Mouse (Mus musculus) stomach, embryonic 15.5 days (tissue): ENCODE measurements around the gene Mpv17l2. TPM values are rescaled to one million over a fixed set of nuclear protein-coding genes. Genes with fewer than 3 reads are reported as not detected.

Source experiments
- ATAC-seq: fragments of 200-750 bp; cut with Nextera tagmentation; 2 replicates; pipeline ENCODE4 v1.8.0; 2017; ENCODE audit warnings: low read depth, moderate number of reproducible peaks, moderate TSS enrichment; ENCODE audit not compliant: insufficient read depth, low FRiP score
- H3K27ac ChIP-seq: fragments of 300-500 bp; sonication (generic); 2 replicates; pipeline ENCODE4 v1.5.1; 2015; ENCODE audit warnings: mild to moderate bottlenecking, inconsistent platforms
- H3K27me3 ChIP-seq: fragments of 300-500 bp; sonication (generic); replicated peaks from 2 replicates; pipeline ENCODE4 v1.6.1; 2015; ENCODE audit warnings: inconsistent platforms
- H3K36me3 ChIP-seq: fragments of 300-500 bp; sonication (generic); 2 replicates; pipeline ENCODE4 v1.6.1; 2015; ENCODE audit warnings: inconsistent platforms
- H3K4me1 ChIP-seq: fragments of 300-500 bp; sonication (generic); 2 replicates; pipeline ENCODE4 v1.6.1; 2015; ENCODE audit warnings: inconsistent platforms
- H3K4me2 ChIP-seq: fragments of 300-500 bp; sonication (generic); 2 replicates; pipeline ENCODE4 v1.6.1; 2015; ENCODE audit warnings: mild to moderate bottlenecking, inconsistent platforms
- H3K4me3 ChIP-seq: fragments of 300-500 bp; sonication (generic); replicated peaks from 2 replicates; pipeline ENCODE4 v1.5.1; 2015; ENCODE audit warnings: inconsistent platforms
- H3K9ac ChIP-seq: fragments of 300-500 bp; sonication (generic); 2 replicates; pipeline ENCODE4 v1.6.1; 2015; ENCODE audit warnings: inconsistent platforms
- H3K9me3 ChIP-seq: fragments of 300-500 bp; sonication (generic); 2 replicates; pipeline ENCODE4 v1.6.1; 2016; ENCODE audit warnings: inconsistent platforms
- WGBS: fragments of 180-500 bp; shearing (Covaris S2); methylation state at CpG from one replicate; pipeline ENCODE4 v1.1.7; 2015; 5-methylcytosine and 5-hydroxymethylcytosine counted together
- polyA plus RNA-seq: library from polyadenylated mRNA; unstranded; fragments of >200 nt; fragmentation: Nextera tagmentation; extraction: Ambion mirVana; gene quantifications from 2 replicates; pipeline ENCODE4 v1.2.1, GENCODE M21; 2015

The Mpv17l2 gene
- polyA plus RNA-seq, 1 experiment from 2014 or later = 44.4 TPM

GRCm38 (mm10) chr8:70724216-70724615 is 36.5 kb downstream of the Mpv17l2 start:
- Histone ChIP-seq H3K4me2 (no peak overlapping the region), H3K36me3 (no peaks in the 10 kb centered on the region), H3K9ac (no peak overlapping the region), H3K27me3 (peaks cover 9% of the 10 kb centered on the region; the same call in 1 of the 2 replicates), H3K9me3 (no peaks in the 10 kb centered on the region), H3K4me3 (no peak overlapping the region), H3K27ac (no peak overlapping the region), H3K4me1 (no peaks in the 10 kb centered on the region; the same call in 1 of the 2 replicates)
- ATAC-seq = no peak
- 62% methylated on average over 12 of the region's 12 CpGs for WGBS

GRCm38 (mm10) chr8:70723486-70724210 is 37.1 kb downstream of the Mpv17l2 start, which contains the start of gene Pde4c:
Pde4c (plus strand) TSS chr8:70723720.
- Histone ChIP-seq H3K9ac (no peak within 1 kb of the TSS), H3K9me3 (no peaks in the 10 kb centered on the region), H3K4me2 (no peak within 1 kb of the TSS), H3K27ac (no peak within 1 kb of the TSS), H3K27me3 (0 out of 2 replicates have a peak, but pooled peaks cover 5% of the 10 kb centered on the region), H3K36me3 (no peaks in the 10 kb centered on the region), H3K4me1 (no peaks in the 10 kb centered on the region; the same call in 1 of the 2 replicates), H3K4me3 (no peak within 1 kb of the TSS)
- peak; percentile 43; the same call in 1 of the 2 replicates for ATAC-seq
- WGBS = 49% methylated on average over 7 of the region's 7 CpGs

DNA sequence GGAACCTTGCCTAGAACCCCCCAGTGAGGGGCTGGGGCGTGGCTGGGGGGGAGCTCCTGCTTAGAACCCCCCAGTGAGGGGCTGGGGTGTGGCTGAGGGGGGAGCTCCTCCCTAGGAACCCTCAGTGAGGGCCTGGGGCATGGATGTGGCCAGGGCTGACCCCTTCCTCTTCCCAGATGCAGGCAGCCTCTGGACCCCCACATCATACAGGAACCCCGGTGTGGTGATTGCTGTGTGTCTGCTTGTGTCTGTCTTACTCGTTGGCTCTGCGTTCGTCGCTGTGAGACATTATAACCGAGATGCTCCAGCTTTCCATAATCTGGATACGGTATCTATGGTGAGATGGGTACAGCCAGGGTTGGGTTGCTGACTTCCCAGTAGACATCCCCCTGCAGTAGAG is 39.1 kb downstream of the Mpv17l2 start:
- WGBS = 85% methylated on average over 8 of the region's 8 CpGs
- Histone ChIP-seq H3K36me3 (no peaks in the 10 kb centered on the region), H3K27me3 (0 out of 2 replicates have a peak, but pooled peaks cover 7% of the 10 kb centered on the region), H3K9ac (no peak overlapping the region), H3K27ac (no peak overlapping the region), H3K4me1 (no peaks in the 10 kb centered on the region; the same call in 1 of the 2 replicates), H3K4me3 (no peak overlapping the region), H3K4me2 (no peak overlapping the region), H3K9me3 (no peaks in the 10 kb centered on the region)
- no peak for ATAC-seq

GRCm38 (mm10) chr8:70720739-70721138 is 40.0 kb downstream of the Mpv17l2 start:
- Histone ChIP-seq H3K36me3 (no peaks in the 10 kb centered on the region), H3K27me3 (0 out of 2 replicates have a peak, but pooled peaks cover 5% of the 10 kb centered on the region), H3K9me3 (no peaks in the 10 kb centered on the region), H3K4me1 (no peaks in the 10 kb centered on the region; the same call in 1 of the 2 replicates), H3K27ac (no peak overlapping the region), H3K4me3 (no peak overlapping the region), H3K4me2 (no peak overlapping the region), H3K9ac (no peak overlapping the region)
- ATAC-seq = no peak
- 8% methylated on average over 3 of the region's 3 CpGs for WGBS

- no peaks in the 10 kb centered on the region for H3K36me3 ChIP-seq
- no peak overlapping the region for H3K4me3 ChIP-seq
- 48% methylated on average over 9 of the region's 9 CpGs for WGBS
- 0 out of 2 replicates have a peak, but pooled peaks cover 5% of the 10 kb centered on the region for H3K27me3 ChIP-seq
- no peak for ATAC-seq
- H3K4me1 ChIP-seq = no peaks in the 10 kb centered on the region; the same call in 1 of the 2 replicates
- no peaks in the 10 kb centered on the region for H3K9me3 ChIP-seq
- no peak overlapping the region for H3K4me2 ChIP-seq
- H3K9ac ChIP-seq = no peak overlapping the region
- H3K27ac ChIP-seq = no peak overlapping the region
These were observed 40.9 kb downstream of the Mpv17l2 start for GRCm38 (mm10) chr8:70719796-70720270.

DNA sequence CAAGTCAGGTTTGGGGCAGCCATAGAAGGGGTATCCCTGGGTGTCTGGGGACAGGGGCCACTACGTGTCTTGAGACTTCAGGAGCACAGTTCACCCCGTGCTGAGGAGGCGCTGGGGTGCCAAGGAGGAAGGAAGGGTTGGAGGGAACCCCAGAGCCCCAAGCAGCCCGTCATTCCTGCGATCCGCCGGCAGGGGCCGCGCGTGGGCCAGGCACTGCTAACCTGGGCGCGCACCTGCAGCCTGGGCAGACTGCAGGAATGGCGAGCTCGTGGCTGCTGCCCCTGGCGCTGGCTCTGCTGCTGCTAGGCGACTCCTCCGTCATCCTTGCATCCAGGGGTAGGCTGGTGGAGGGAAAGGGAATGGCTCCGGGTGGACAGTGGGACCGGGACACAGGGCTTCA is 42.4 kb downstream of the Mpv17l2 start, which contains the start of gene Gm3336:
Gene Gm3336 (plus strand): TSS at position 247 of the 400 bp plus-strand sequence.
- Histone ChIP-seq H3K36me3 (no peaks in the 10 kb centered on the region), H3K4me2 (no peak within 1 kb of the TSS; the same call in 1 of the 2 replicates), H3K4me3 (no peak within 1 kb of the TSS), H3K27ac (no peak within 1 kb of the TSS), H3K4me1 (no peaks in the 10 kb centered on the region), H3K27me3 (0 out of 2 replicates have a peak, but pooled peaks cover 5% of the 10 kb centered on the region), H3K9me3 (no peaks in the 10 kb centered on the region), H3K9ac (no peak within 1 kb of the TSS)
- ATAC-seq = peak; percentile 21; the same call in 1 of the 2 replicates
- WGBS = 3% methylated on average over 18 of the region's 19 CpGs

DNA sequence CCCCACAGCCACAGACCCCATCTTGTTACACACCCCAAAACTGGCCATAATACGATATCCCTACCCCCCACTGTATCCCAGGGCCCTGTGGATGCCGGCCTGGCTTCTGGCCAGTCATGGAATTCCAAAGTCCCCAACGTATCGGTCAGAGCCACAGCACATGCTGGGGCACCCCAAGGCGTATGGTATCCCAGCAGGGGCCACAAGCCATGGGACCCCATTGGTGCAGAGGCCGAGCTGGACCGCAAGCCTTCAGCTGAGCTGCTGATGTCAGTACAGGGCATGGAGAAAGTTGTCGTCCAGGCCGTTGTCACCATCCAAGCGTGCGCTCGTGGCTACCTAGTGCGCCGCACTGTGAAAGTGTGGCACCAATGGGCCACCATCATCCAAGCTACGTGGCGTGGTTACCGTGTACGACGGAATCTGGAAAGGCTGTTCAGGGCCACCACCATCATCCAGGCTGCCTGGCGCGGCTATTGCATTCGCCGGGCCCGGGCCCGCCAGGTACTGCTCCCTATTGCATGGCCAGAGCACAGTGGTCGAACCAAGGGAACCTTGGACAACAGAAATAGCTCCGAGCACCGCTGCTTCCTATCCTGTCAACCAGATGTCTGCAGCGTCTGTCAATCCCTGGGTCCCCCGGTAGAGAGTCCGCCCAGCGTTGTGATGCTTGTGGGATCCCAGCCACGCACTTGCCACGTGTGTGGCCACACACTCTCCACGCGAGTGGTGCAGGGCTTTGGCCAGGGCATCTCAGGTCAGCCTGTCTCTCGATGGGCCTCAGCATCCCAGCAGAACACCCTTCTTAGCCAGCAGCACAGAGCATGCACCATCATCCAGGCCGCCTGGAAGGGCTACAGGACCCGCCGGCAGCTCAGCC is 44.0 kb downstream of the Mpv17l2 start:
- Histone ChIP-seq H3K4me2 (no peak overlapping the region), H3K9me3 (no peaks in the 10 kb centered on the region), H3K4me3 (no peak overlapping the region), H3K27me3 (0 out of 2 replicates have a peak, but pooled peaks cover 5% of the 10 kb centered on the region), H3K27ac (no peak overlapping the region), H3K9ac (no peak overlapping the region), H3K4me1 (no peaks in the 10 kb centered on the region), H3K36me3 (no peaks in the 10 kb centered on the region)
- ATAC-seq = no peak
- WGBS = 81% methylated on average over 40 of the region's 40 CpGs

- no peak overlapping the region for H3K4me2 ChIP-seq
- no peak overlapping the region for H3K4me3 ChIP-seq
- H3K27ac ChIP-seq = no peak overlapping the region
- H3K27me3 ChIP-seq = 0 out of 2 replicates have a peak, but pooled peaks cover 5% of the 10 kb centered on the region
- 55% methylated on average over 2 of the region's 2 CpGs for WGBS
- H3K4me1 ChIP-seq = no peaks in the 10 kb centered on the region
- no peaks in the 10 kb centered on the region for H3K36me3 ChIP-seq
- no peaks in the 10 kb centered on the region for H3K9me3 ChIP-seq
- no peak for ATAC-seq
- no peak overlapping the region for H3K9ac ChIP-seq
These were observed 45.7 kb downstream of the Mpv17l2 start for GRCm38 (mm10) chr8:70715086-70715485.

GRCm38 (mm10) chr8:70713991-70714390 is 46.8 kb downstream of the Mpv17l2 start:
- Histone ChIP-seq H3K4me2 (no peak overlapping the region), H3K27me3 (0 out of 2 replicates have a peak, but pooled peaks cover 5% of the 10 kb centered on the region), H3K4me3 (no peak overlapping the region), H3K27ac (no peak overlapping the region), H3K9me3 (no peaks in the 10 kb centered on the region), H3K4me1 (no peaks in the 10 kb centered on the region), H3K36me3 (no peaks in the 10 kb centered on the region), H3K9ac (no peak overlapping the region)
- ATAC-seq = no peak
- WGBS = 76% methylated on average over 7 of the region's 7 CpGs

- ATAC-seq = no peak
- WGBS = 88% methylated on average over 11 of the region's 11 CpGs
- Histone ChIP-seq H3K9me3 (no peaks in the 10 kb centered on the region), H3K27ac (no peak overlapping the region), H3K9ac (no peak overlapping the region), H3K4me1 (no peaks in the 10 kb centered on the region), H3K27me3 (no peaks in the 10 kb centered on the region), H3K4me2 (no peak overlapping the region), H3K4me3 (no peak overlapping the region), H3K36me3 (no peaks in the 10 kb centered on the region)
These were observed 49.7 kb downstream of the Mpv17l2 start for GRCm38 (mm10) chr8:70711041-70711440.

DNA sequence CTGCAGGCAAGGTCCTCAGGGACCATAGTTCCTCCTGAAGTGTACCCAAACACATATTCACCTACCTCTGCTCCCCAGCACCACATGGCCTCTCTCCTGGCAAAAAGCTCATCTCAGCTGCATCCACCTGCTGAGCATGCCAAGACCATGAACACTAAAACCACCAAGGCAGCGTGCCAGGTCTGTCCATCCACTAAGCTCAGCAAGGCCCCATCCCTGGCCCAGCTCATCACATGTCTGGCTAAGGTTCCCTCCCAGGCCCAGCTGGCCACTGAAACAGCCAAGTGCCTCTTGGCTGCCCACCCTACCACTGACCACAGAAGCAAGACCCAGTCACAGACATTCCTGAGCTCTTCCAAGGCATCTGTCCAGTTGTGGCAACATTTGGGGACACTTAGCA is 50.5 kb downstream of the Mpv17l2 start:
- H3K27me3 ChIP-seq = no peaks in the 10 kb centered on the region
- H3K9me3 ChIP-seq = no peaks in the 10 kb centered on the region
- ATAC-seq = no peak
- H3K36me3 ChIP-seq = no peaks in the 10 kb centered on the region
- 87% methylated on average over 1 of the region's 1 CpGs for WGBS
- H3K4me1 ChIP-seq = no peaks in the 10 kb centered on the region
- no peak overlapping the region for H3K4me2 ChIP-seq
- no peak overlapping the region for H3K27ac ChIP-seq
- H3K4me3 ChIP-seq = no peak overlapping the region
- H3K9ac ChIP-seq = no peak overlapping the region
